Mouse (Mus musculus): ENCODE data around the gene Lin52. TPM values are rescaled to one million over a fixed set of nuclear protein-coding genes. Genes with fewer than 3 reads are reported as not detected.

The Lin52 gene
- 11.0 TPM for polyA plus RNA-seq (2021)

DNA sequence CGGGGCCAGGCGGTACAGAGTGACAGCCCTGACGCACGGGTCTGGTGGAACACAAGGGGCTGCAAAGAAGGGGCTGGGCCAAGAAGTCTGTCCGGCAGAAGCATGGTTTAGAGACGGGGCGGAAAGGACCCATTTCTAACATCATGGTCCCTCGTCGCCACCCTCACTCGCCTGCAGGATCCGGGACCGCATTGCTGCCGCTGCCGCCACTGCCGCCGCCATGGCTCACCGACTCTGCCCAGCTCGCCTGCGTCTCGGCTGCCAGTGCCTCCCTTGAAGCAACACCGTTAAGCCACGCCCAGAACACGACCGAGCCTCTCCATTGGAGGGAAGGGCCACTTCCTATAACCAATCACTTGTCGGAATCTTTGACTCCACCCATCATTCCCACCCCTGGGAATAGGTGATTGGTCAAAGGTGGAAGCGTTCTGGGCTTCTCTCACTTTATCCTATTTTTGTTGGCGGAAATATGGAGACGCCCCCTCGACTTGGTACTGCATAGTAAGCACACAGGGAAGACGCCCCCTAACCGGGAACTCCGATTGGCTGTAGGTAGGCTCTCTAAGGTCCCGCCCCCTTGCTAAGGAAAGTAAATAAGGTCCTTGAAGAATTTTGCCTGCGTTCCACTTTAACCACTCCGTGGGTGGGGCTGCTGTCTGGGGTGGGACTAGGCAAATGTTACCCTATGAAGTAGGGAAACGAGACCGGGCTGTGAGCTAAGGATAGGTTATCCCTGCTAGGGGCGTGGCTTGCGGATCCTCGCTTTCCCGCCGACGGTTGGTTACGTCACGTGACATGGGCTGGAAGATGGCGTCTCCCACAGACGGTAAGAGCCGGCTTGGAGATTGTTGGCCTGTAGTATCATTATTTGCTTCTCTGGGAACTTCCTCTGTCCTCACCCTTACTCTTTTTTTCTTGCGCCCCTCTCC, at the start of gene Lin52, which contains the start of gene Aldh6a1:
Gene Lin52 (plus strand): TSS at position 705 of the 929 bp plus-strand sequence.
Gene Aldh6a1 (minus strand): TSS at position 287 of the 929 bp plus-strand sequence.
- H3K27me3 ChIP-seq, result no peaks in the 10 kb centered on the region
- CTCF ChIA-PET, result no interaction called here
- POLR2A ChIA-PET, result interaction anchor here (1.6 kb wide), 1 partner anchor 14 kb away, joined by 3 read pairs; no protein-coding TSS in a partner anchor
- TF ChIP-seq CTCF (IDR thresholded peaks at IDR 0.05), result no peak
- peak; percentile 99 for DNase-seq (ENCODE audit: low read depth, low spot score)
- in situ Hi-C loops (cut with MboI; ENCODE audit: low pct_unique_long_range_greater_than_20kb), result loop anchor here (5.0 kb wide), 1 partner anchor 104 kb away; no protein-coding TSS in a partner anchor
- peak; percentile 95 for ATAC-seq

DNA sequence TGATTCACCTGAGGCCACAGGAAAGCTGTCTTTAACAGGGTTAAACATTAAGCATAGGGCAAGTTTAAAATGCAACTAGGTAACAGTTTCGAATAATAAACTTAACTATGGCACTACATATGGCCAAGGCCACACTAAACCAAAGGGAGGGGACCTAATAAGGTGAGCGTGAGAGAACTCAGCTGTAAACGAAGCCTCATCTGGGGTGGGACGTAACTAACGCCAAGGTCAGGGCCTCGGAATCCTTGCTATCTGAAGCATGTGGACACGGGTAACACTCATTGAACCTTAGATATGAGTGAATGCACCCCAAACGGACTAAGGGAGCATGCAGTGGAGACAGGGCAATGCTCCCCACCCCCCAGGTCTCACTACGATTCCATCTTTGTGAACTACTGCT, 48.3 kb upstream of the Lin52 start:
- no peaks in the 10 kb centered on the region for H3K27me3 ChIP-seq
- CTCF ChIA-PET, result no interaction called here
- TF ChIP-seq CTCF (IDR thresholded peaks at IDR 0.05), result no peak
- in situ Hi-C loops (cut with MboI; ENCODE audit: low pct_unique_long_range_greater_than_20kb), result no loop called here
- ATAC-seq, result no peak
- DNase-seq (ENCODE audit: low read depth, low spot score), result no peak
- POLR2A ChIA-PET, result no interaction called here

DNA sequence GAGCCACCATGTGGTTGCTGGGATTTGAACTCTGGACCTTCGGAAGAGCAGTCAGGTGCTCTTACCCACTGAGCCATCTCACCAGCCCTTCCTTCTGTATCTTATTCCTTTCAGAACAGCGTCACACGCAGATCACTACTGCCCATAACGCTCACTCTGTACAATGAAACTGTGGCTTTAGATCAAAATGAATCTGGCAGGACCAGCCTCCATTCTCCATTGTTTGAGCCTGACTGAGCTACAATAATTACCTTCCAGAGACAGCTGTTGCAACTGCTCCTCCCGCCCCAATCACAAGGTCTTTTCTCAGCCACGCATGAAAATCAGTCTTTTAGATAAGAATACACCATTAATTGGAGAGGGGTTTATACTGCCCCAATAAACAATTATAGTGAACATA, 46.7 kb upstream of the Lin52 start:
- in situ Hi-C loops (cut with MboI; ENCODE audit: low pct_unique_long_range_greater_than_20kb), result no loop called here
- CTCF ChIA-PET, result interaction anchor here (0.6 to 1.2 kb wide), 3 partner anchors 12 to 62 kb away, joined by 3 read pairs; partner anchors contain the start of gene Rnf113a2
- no peaks in the 10 kb centered on the region for H3K27me3 ChIP-seq
- POLR2A ChIA-PET, result no interaction called here
- ATAC-seq, result no peak
- DNase-seq (ENCODE audit: low read depth, low spot score), result no peak
- no peak for TF ChIP-seq CTCF (IDR thresholded peaks at IDR 0.05)

DNA sequence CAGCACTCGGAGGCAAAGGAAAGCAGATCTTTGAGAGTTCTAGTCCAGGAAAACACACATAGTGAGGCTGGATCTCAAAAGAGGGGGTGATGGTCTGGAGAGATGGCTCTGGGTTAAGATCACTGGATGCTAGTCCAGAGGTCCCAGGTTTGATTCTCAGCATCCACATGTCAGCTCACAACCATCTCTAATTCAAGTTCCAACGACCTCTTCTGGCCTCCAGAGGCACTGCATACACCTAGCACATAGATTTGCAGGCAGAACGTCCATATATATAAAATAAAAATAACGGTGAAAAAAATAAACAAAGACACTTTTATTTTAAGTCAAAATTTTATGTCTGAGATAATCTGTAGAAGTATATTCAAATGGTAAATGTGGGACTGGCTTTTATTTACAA, 44.0 kb upstream of the Lin52 start:
- no peak for ATAC-seq
- CTCF ChIA-PET, result no interaction called here
- POLR2A ChIA-PET, result no interaction called here
- no peak for DNase-seq (ENCODE audit: low read depth, low spot score)
- no peaks in the 10 kb centered on the region for H3K27me3 ChIP-seq
- TF ChIP-seq CTCF (IDR thresholded peaks at IDR 0.05), result peak; percentile 32
- in situ Hi-C loops (cut with MboI; ENCODE audit: low pct_unique_long_range_greater_than_20kb), result loop anchor here (5.0 kb wide), 1 partner anchor 45 kb away; the partner anchor contains the start of genes Coq6 and Fam161b

DNA sequence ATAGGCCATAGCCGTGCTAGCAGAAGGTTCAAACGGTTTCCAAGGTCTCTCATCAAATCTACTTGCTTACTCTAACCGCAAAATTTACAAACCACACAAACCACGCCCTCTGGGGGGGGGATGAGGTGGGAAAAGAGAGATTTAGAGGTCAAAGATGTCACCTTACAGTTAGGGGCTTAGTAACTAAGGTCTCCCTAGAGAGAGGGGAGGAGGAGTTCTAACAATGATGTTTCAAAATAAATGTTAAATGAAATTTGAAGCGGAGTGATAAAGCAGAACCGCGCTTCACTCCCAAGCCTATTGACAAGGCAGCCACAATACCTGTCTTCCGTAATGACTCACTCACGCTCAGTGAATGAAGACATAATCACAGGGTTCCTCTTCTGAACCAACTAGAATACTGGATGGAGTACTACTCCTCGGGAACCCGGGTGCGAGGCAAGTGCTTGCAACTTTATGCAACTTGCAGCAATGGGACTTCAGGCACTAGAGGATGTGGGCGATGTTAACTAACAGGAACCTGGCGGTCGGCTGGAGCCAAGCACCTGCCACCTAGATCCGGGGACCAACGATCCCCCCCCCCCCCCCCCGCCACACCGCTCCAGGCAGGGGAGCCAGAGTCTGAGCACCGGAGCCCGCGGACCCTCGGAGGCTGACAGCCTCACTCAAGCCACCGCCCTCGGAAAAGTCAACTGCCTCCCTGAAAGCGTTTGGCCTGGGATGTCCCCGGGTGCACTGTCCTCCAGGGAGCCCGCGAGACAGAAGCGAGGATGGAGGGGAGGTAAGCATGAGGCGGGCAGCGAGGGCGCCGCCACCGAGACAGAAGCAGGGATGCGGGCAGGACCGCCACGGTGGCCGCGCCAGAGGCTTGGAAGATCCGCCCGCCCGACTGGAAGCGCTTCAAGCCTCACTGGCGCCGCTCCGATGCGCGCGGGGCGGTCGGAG, 43.1 kb upstream of the Lin52 start:
- ChIA-PET POLR2A (no interaction called here), CTCF (no interaction called here)
- H3K27me3 ChIP-seq, result no peaks in the 10 kb centered on the region
- DNase-seq (ENCODE audit: low read depth, low spot score) (no peak), ATAC-seq (peak; percentile 49)
- in situ Hi-C loops (cut with MboI; ENCODE audit: low pct_unique_long_range_greater_than_20kb), result loop anchor here (5.0 kb wide), 1 partner anchor 46 kb away; the partner anchor contains the start of genes Coq6 and Fam161b
- TF ChIP-seq CTCF (IDR thresholded peaks at IDR 0.05), result no peak

DNA sequence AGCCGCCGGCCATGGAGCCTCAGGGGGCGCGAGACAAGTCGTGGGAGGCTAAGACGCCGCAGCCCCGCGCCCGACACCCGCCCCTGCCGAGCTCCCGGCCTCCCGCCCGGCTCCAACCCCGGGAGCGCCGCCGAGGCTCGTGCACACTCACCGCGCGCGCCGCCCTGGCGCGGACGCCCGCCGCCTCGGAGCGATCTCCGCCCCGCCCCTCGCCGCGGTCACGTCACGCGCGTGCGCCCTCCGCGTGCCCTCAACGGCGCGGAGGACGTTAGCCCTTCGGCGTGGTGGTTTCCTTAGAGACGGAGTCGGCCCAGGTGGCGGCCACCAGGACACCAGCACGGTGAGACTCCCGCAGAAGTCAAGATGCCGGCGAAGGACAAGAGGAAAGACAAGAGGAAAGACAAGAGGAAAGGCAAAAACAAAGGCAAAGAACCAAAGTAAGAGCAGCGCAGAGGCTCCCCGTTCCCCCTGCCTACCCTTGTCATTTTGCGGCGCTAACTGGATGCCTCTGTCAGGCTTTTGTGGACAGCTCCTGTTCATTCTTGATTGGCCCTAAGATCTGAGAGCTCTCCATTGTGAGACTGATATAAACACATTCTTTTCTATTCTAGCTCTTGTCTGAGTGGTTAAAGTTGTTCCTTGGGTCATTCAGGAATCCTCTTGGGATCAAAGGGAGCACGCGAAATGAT, 42.3 kb upstream of the Lin52 start, which contains the start of the genes Entpd5 and Bbof1:
Gene Entpd5 (minus strand): TSS at position 211 of the 689 bp plus-strand sequence.
Gene Bbof1 (plus strand): TSS at position 253 of the 689 bp plus-strand sequence.
- DNase-seq (ENCODE audit: low read depth, low spot score), result no peak
- CTCF ChIA-PET, result interaction anchor here (1.0 kb wide), 1 partner anchor 40 kb away, joined by 3 read pairs; no protein-coding TSS in a partner anchor
- in situ Hi-C loops (cut with MboI; ENCODE audit: low pct_unique_long_range_greater_than_20kb), result loop anchor here (5.0 kb wide), 1 partner anchor 47 kb away; the partner anchor contains the start of genes Coq6 and Fam161b
- no peaks in the 10 kb centered on the region for H3K27me3 ChIP-seq
- ATAC-seq, result peak; percentile 78
- POLR2A ChIA-PET, result no interaction called here
- TF ChIP-seq CTCF (IDR thresholded peaks at IDR 0.05), result no peak

DNA sequence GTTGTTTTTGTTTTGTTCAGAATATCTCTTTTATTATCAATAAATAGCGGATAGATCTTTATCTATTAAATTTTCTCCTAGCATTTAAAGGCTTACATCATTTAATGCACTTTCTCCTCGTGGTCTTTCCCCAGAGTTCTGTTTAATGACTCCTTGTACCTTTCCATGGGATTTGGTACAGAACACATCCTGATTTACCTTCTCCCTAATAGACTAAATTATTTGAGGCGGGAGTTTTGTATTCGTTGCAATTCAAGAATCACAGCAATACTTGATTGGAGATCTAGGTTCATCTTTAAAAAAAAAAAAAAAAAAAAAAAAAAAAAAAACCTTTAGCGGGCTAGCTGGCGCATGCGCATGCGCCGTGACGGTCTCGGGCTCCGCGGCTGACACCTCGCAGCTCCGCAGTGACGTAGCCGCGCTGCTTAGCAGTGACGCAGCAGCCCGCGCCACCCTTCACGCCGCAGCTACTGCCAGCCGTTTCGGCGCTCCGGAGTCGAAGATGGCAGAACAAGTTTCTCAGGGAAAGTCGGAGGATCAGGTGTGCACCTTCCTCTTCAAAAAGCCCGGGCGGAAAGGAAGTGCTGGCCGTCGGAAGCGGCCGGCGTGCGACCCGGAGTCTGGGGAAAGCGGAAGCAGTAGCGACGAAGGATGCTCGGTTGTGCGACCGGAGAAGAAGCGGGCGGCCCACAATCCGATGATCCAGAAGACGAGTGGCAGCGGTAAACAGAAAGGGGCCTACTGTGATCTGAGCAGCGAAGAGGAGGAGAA, 34.2 kb upstream of the Lin52 start, which contains the start of gene Rnf113a2:
Gene Rnf113a2 (plus strand): TSS at position 363 of the 771 bp plus-strand sequence.
- DNase-seq (ENCODE audit: low read depth, low spot score) (no peak), ATAC-seq (no peak)
- POLR2A ChIA-PET, result interaction anchor here (0.8 kb wide), 1 partner anchor 31 kb away, joined by 3 read pairs; no protein-coding TSS in a partner anchor
- in situ Hi-C loops (cut with MboI; ENCODE audit: low pct_unique_long_range_greater_than_20kb), result no loop called here
- TF ChIP-seq CTCF (IDR thresholded peaks at IDR 0.05), result no peak
- CTCF ChIA-PET, result interaction anchor here (1.3 to 1.4 kb wide), 2 partner anchors 12 to 18 kb away, joined by 3 to 4 read pairs; no protein-coding TSS in a partner anchor
- H3K27me3 ChIP-seq, result no peaks in the 10 kb centered on the region

DNA sequence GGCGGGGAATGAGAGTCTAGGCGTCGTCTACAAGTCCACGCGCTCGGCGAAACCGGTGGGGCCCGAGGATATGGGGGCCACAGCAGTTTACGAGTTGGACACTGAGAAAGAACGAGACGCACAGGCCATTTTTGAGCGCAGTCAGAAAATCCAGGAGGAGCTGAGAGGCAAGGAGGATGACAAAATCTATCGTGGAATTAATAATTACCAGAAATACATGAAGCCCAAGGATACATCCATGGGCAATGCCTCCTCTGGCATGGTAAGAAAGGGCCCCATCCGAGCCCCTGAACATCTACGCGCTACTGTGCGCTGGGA, 33.7 kb upstream of the Lin52 start:
- no peak for TF ChIP-seq CTCF (IDR thresholded peaks at IDR 0.05)
- no peak for DNase-seq (ENCODE audit: low read depth, low spot score)
- ATAC-seq, result no peak
- ChIA-PET CTCF (interaction anchor here (1.4 kb wide), 1 partner anchor 19 kb away, joined by 4 read pairs; no protein-coding TSS in a partner anchor), POLR2A (interaction anchor here (0.8 kb wide), 1 partner anchor 30 kb away, joined by 3 read pairs; no protein-coding TSS in a partner anchor)
- in situ Hi-C loops (cut with MboI; ENCODE audit: low pct_unique_long_range_greater_than_20kb), result no loop called here
- H3K27me3 ChIP-seq, result no peaks in the 10 kb centered on the region

DNA sequence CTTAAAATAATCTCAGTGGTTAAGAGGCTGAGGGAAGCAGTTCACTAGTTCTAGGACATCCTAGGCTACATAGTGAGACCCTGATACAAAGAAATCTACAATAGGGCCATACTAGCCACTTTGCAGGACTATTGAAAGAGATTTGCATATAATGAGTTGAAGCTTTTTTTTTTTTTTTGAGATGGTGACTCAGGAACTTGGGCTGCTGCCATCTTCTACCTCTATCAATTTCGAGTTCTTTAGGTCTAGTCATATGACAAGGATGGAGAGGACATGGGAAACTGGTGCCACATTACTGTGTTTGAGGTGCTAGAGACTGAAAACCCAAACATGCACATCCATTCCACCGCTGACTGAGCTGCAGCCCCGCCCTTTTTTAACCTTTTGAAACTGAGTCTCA, 27.2 kb upstream of the Lin52 start:
- in situ Hi-C loops (cut with MboI; ENCODE audit: low pct_unique_long_range_greater_than_20kb), result no loop called here
- H3K27me3 ChIP-seq, result no peaks in the 10 kb centered on the region
- no peak for DNase-seq (ENCODE audit: low read depth, low spot score)
- no peak for ATAC-seq
- TF ChIP-seq CTCF (IDR thresholded peaks at IDR 0.05), result no peak
- CTCF ChIA-PET, result no interaction called here
- POLR2A ChIA-PET, result no interaction called here

Measured in Patski (cell line).